8 mouse cellular contexts compared by ENCODE assay signal in genomic region chr13:23543965-23544786, GRCm38 (mm10). TPM values are rescaled to one million over a fixed set of nuclear protein-coding genes. Genes with fewer than 3 reads are reported as not detected.
DNase-seq lines count a peak whose midpoint lies in the region; ATAC-seq lines count a peak whose summit lies in the region.

TSS of gene Hist1h3f (plus strand) at chr13:23544052.

- H3K4me3 ChIP-seq in hindbrain, embryonic 13.5 days, result peak within 1 kb of the TSS; percentile 49

- no peaks in the 10 kb centered on the region for H3K36me3 ChIP-seq in hindbrain, embryonic 13.5 days

- peak; percentile 92 for DNase-seq in ZHBTc4 (ENCODE audit: low read depth, low spot score)
- peak; percentile 77 to 86 for DNase-seq in cerebellum, postnatal 10 days
- peak; percentile 60 to 67 for DNase-seq in frontal cortex, postnatal 14 days (ENCODE audit: low spot score in 2 of 2)
- peak; percentile 49 to 71 for DNase-seq in layer of hippocampus, postnatal 25 days (ENCODE audit: extremely low spot score in 1 of 2, low spot score in 1 of 2)
- peak; percentile 68 for DNase-seq in lung, postnatal 14 days
- DNase-seq in right cerebral cortex, adult 2 months (ENCODE audit: low spot score in 2 of 2), result peak; percentile 75 to 80
- DNase-seq in urinary bladder, postnatal 36 days (ENCODE audit: low spot score in 2 of 2), result peak; percentile 61 to 63

- H3K4me2 ChIP-seq in hindbrain, embryonic 13.5 days, result peak within 1 kb of the TSS; percentile 73

- under 1% methylated on average over 28 of the region's 45 CpGs for WGBS in hindbrain, embryonic 13.5 days

- peak within 1 kb of the TSS; percentile 73 for H3K9ac ChIP-seq in hindbrain, embryonic 13.5 days

- peak; percentile 97 for ATAC-seq in hindbrain, embryonic 13.5 days (ENCODE audit: low FRiP score)

- H3K4me1 ChIP-seq in hindbrain, embryonic 13.5 days (replicated peaks), result peaks cover 9% of the 10 kb centered on the region; the same call in 1 of the 2 replicates

- no peaks in the 10 kb centered on the region for H3K9me3 ChIP-seq in hindbrain, embryonic 13.5 days

- peak within 1 kb of the TSS; percentile 93 for H3K27ac ChIP-seq in hindbrain, embryonic 13.5 days

- no peaks in the 10 kb centered on the region for H3K27me3 ChIP-seq in hindbrain, embryonic 13.5 days

RNA-seq across cellular contexts. Expression of gene Hist1h3f, which starts in this region (rescaled TPM):
- 0.38 TPM in 1 of 2 replicates, not detected in the other for polyA plus RNA-seq in hindbrain, embryonic 13.5 days (2015; fragmentation: Nextera tagmentation; extraction: Ambion mirVana)
- 10 to 100 TPM; 15.7 to 16.5 TPM for total RNA-seq in layer of hippocampus, postnatal 25 days (2021)

Comparison
In these comparisons a context has a peak if more than half of its experiments do, and no peak if none do; other contexts are left out.
1. Peak in every context shown above with its lines: DNase-seq, ATAC-seq, H3K4me3 ChIP-seq and H3K27ac ChIP-seq.
2. Peak in ATAC-seq, H3K4me3 ChIP-seq, H3K27ac ChIP-seq, H3K9ac ChIP-seq and H3K4me2 ChIP-seq in hindbrain, embryonic 13.5 days; RNA of the gene not detected or under 1 TPM.